Mouse (Mus musculus) heart, embryonic 16.5 days (tissue): Measurements from ENCODE around the gene Dedd2. TPM values are rescaled to one million over a fixed set of nuclear protein-coding genes. Genes with fewer than 3 reads are reported as not detected.

Experiments
- ATAC-seq: fragments of 200-750 bp; cut with Nextera tagmentation; replicated peaks from 2 replicates; pipeline ENCODE4 v1.8.0; 2017; ENCODE audit warnings: moderate number of reproducible peaks; ENCODE audit not compliant: insufficient read depth, low FRiP score; ENCODE audit errors: extremely low read depth
- H3K27ac ChIP-seq: fragments of 300-500 bp; sonication (generic); 2 replicates; pipeline ENCODE4 v1.5.1; 2014; ENCODE audit warnings: mild to moderate bottlenecking, low read length, control low read depth, moderate library complexity
- H3K27me3 ChIP-seq: fragments of 300-500 bp; sonication (generic); 2 replicates; pipeline ENCODE4 v1.6.1; 2014; ENCODE audit warnings: low read length, mixed read lengths; ENCODE audit not compliant: control insufficient read depth, insufficient read depth
- H3K36me3 ChIP-seq: fragments of 300-500 bp; sonication (generic); 2 replicates; pipeline ENCODE4 v1.6.1; 2014; ENCODE audit not compliant: control insufficient read depth, insufficient read depth
- H3K4me1 ChIP-seq: fragments of 300-500 bp; sonication (generic); 2 replicates; pipeline ENCODE4 v1.6.1; 2014; ENCODE audit warnings: low read length, mixed read lengths; ENCODE audit not compliant: control insufficient read depth, insufficient read depth
- H3K4me2 ChIP-seq: fragments of 300-500 bp; sonication (generic); 2 replicates; pipeline ENCODE4 v1.6.1; 2014; ENCODE audit warnings: low read depth, mild to moderate bottlenecking, control low read depth, low read length
- H3K4me3 ChIP-seq: fragments of 300-500 bp; sonication (generic); 2 replicates; pipeline ENCODE4 v1.5.1; 2014; ENCODE audit warnings: mild to moderate bottlenecking, control low read depth, low read length
- H3K9ac ChIP-seq: fragments of 300-500 bp; sonication (generic); 2 replicates; pipeline ENCODE4 v1.6.1; 2014; ENCODE audit warnings: low read length, control low read depth
- H3K9me3 ChIP-seq: fragments of 300-500 bp; sonication (generic); replicated peaks from 2 replicates; pipeline ENCODE4 v1.6.1; 2016; ENCODE audit warnings: low read length; ENCODE audit not compliant: control insufficient read depth
- WGBS: fragments of 180-500 bp; shearing (Covaris S2); extraction: QIAGEN DNeasy Blood & Tissue Kit; methylation state at CpG from one replicate; pipeline ENCODE4 v1.1.7; 2014; 5-methylcytosine and 5-hydroxymethylcytosine counted together
- microRNA-seq: library from miRNA; unstranded; fragments of <30 nt; microRNA quantifications from one replicate; pipeline ENCODE4, GENCODE M21; 2017
- polyA plus RNA-seq: library from polyadenylated mRNA; unstranded; fragments of >200 nt; fragmentation: Nextera tagmentation; extraction: Ambion mirVana; gene quantifications from 2 replicates; pipeline ENCODE4 v1.2.1, GENCODE M21; 2015

Dedd2 gene
- polyA plus RNA-seq, 1 experiment from 2014 or later: 8.6 TPM

- H3K4me2 ChIP-seq: no peak overlapping the region
- H3K27ac ChIP-seq: no peak overlapping the region
- H3K9ac ChIP-seq: no peak overlapping the region
- H3K9me3 ChIP-seq: no peaks in the 10 kb centered on the region
- H3K4me1 ChIP-seq: no peaks in the 10 kb centered on the region
- peaks cover 45% of the 10 kb centered on the region for H3K27me3 ChIP-seq
- WGBS: 50% methylated on average over 7 of the region's 7 CpGs
- H3K4me3 ChIP-seq: no peak overlapping the region
- H3K36me3 ChIP-seq: no peaks in the 10 kb centered on the region
- no peak for ATAC-seq
These were observed 66.6 kb downstream of the Dedd2 start for GRCm38 (mm10) chr7:25153841-25154240.

DNA sequence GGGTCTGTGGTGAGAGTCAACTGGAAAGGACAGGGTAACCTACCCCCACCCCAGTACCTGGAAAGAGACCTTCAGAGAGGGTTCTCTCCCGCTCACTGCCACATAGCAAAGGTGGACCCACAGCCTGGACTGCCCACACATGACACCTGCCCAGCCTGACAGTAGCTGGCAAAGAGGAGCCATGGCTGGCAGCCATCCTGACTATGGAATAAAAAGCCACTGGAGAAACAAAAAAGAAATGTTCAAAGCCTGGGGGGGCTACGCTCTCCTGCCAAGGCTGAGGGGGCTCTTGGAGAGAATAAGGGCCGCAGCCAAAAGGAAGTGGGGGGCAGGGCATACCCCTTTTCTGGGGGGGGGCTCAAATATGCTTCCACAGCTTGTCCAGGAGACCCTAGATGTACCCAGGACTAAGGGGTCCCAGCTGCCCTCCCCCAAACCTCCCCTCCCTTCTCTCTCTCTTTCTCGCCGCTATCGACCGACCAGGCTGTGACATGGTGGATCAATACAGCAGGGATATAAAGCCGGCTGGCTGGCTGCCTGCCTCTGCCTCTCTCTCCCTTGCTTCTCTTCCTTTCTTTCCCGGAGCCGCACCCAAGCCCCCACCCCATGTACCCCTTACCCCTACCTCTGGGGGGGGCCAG, 68.4 kb downstream of the Dedd2 start:
- no peaks in the 10 kb centered on the region for H3K4me1 ChIP-seq
- no peak overlapping the region for H3K4me2 ChIP-seq
- 46% methylated on average over 10 of the region's 10 CpGs for WGBS
- no peak overlapping the region for H3K9ac ChIP-seq
- no peaks in the 10 kb centered on the region for H3K9me3 ChIP-seq
- H3K27me3 ChIP-seq: peaks cover 56% of the 10 kb centered on the region
- no peaks in the 10 kb centered on the region for H3K36me3 ChIP-seq
- no peak overlapping the region for H3K27ac ChIP-seq
- no peak for ATAC-seq
- H3K4me3 ChIP-seq: no peak overlapping the region

- Histone ChIP-seq H3K9me3 (no peaks in the 10 kb centered on the region), H3K9ac (no peak overlapping the region), H3K27me3 (peaks cover 54% of the 10 kb centered on the region), H3K36me3 (no peaks in the 10 kb centered on the region), H3K4me2 (no peak overlapping the region), H3K27ac (no peak overlapping the region), H3K4me1 (no peaks in the 10 kb centered on the region), H3K4me3 (no peak overlapping the region)
- WGBS: 2% methylated on average over 7 of the region's 7 CpGs
- no peak for ATAC-seq
These were observed 69.4 kb downstream of the Dedd2 start for GRCm38 (mm10) chr7:25151009-25151408.

DNA sequence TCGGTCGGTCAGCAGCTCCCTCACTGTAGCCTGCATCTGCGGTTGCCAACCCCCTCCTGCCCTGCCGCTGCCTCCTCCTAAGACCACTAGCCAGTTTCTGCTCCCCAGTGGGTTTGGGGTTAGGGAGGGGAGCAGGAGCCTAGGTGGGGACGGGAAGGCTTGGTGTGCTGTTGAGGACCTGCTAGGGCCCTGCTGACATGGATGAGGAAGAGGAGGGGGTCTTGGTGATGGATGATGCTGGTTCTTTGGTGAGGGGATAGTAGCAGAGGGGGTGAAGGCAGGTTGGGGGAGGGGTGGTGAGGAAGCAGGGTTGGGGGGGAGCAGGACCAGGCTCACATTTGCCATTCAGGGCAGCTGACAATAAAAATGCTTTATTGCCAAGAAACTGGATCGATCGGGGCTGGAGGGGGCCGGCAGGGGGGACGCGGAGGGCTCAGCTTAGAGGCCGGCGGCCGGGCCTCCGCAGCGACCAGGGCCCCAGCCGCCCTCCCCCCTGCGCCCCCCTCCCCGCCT, 70.2 kb downstream of the Dedd2 start:
- H3K4me1 ChIP-seq: no peaks in the 10 kb centered on the region
- H3K36me3 ChIP-seq: no peaks in the 10 kb centered on the region
- ATAC-seq: no peak
- no peak overlapping the region for H3K27ac ChIP-seq
- H3K9me3 ChIP-seq: no peaks in the 10 kb centered on the region
- no peak overlapping the region for H3K4me2 ChIP-seq
- no peak overlapping the region for H3K4me3 ChIP-seq
- peaks cover 47% of the 10 kb centered on the region for H3K27me3 ChIP-seq
- H3K9ac ChIP-seq: no peak overlapping the region
- whole genome bisulfite sequencing: 4% methylated on average over 16 of the region's 18 CpGs

Small RNA genes lying within 50 kb of the gene (microRNA-seq; reads per million reads assigned to microRNA genes)
- gene Mir7048: not detected

Other genes with a start within 250 kb of the Dedd2 start
- 270 and 275 TPM in 2 replicates for gene Rabac1, start 247.9 kb downstream of the Dedd2 start, polyA plus RNA-seq
- gene Atp1a3, start 214.7 kb downstream of the Dedd2 start, polyA plus RNA-seq: 0.32 and 0.66 TPM in 2 replicates
- gene Grik5, start 148.3 kb downstream of the Dedd2 start, polyA plus RNA-seq: 2.3 and 3.0 TPM in 2 replicates
- 19.6 and 19.7 TPM in 2 replicates for gene Zfp574, start 148.0 kb downstream of the Dedd2 start, polyA plus RNA-seq
- gene Pou2f2, start 40.9 kb downstream of the Dedd2 start, polyA plus RNA-seq: 0.42 and 0.58 TPM in 2 replicates
- 2.2 and 2.3 TPM in 2 replicates for gene Zfp526, start 810 bp upstream of the Dedd2 start, polyA plus RNA-seq
- 6.7 and 6.8 TPM in 2 replicates for gene Gsk3a, start 17.2 kb upstream of the Dedd2 start, polyA plus RNA-seq
- 8.5 and 11.2 TPM in 2 replicates for gene Erf, start 30.1 kb upstream of the Dedd2 start, polyA plus RNA-seq
- gene Cic, start 47.1 kb upstream of the Dedd2 start, polyA plus RNA-seq: 22.7 and 24.7 TPM in 2 replicates
- gene Pafah1b3, start 77.4 kb upstream of the Dedd2 start, polyA plus RNA-seq: 111 and 121 TPM in 2 replicates
- gene Prr19, start 80.8 kb upstream of the Dedd2 start, polyA plus RNA-seq: not detected in 2 replicates
- 0.08 and 0.20 TPM in 2 replicates for gene Tmem145, start 85.5 kb upstream of the Dedd2 start, polyA plus RNA-seq
- gene Megf8, start 96.5 kb upstream of the Dedd2 start, polyA plus RNA-seq: 7.4 and 8.7 TPM in 2 replicates
- gene Cnfn, start 149.1 kb upstream of the Dedd2 start, polyA plus RNA-seq: 0.74 and 0.87 TPM in 2 replicates
- 8.3 and 8.6 TPM in 2 replicates for gene Lipe, start 178.1 kb upstream of the Dedd2 start, polyA plus RNA-seq
- gene Cxcl17, start 192.3 kb upstream of the Dedd2 start, polyA plus RNA-seq: 0.38 and 0.41 TPM in 2 replicates